Mouse (Mus musculus): ENCODE measurements around the gene Syt13.
A peak's percentile ranks its signal among the peaks of the same experiment; 100 is the strongest.

Syt13 gene

DNA sequence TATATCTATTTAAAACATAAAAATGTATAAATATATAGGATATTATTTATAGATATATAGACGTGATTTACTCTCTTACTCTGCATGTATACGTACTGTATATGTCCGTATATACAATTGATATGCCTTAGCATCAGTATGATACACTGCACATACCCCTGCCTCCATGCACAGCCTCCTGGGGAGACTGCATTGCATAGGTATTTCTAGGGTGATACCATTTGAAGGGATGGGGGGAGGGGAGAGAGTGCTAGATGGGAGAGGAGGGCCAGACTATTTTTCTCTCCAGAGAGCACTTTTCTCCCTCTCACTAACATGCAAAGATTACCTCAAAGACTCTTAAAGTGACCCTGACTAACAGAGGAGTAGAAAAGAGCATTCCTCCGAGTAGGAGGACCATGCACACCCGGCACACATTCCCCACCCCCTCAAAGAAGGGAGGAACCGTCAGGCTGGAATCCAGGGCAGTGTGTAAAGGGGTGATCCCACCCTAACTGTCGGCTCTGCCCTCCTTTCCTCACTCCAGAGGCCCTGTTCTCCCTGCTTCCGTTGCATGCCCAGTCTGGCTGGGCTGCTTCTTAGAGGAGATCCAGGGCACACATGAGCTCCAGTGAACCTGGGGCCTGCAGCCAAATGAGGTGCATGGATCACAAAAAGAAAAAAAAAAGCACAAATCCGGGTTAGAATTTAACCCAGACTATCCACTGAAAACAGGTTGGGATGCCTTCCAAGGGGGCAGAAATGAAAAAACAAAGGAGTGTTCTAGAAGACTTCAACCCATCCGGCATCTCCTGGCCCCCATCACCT lies 52.3 kb downstream of the Syt13 start:
- DNase-seq: no peak

DNA sequence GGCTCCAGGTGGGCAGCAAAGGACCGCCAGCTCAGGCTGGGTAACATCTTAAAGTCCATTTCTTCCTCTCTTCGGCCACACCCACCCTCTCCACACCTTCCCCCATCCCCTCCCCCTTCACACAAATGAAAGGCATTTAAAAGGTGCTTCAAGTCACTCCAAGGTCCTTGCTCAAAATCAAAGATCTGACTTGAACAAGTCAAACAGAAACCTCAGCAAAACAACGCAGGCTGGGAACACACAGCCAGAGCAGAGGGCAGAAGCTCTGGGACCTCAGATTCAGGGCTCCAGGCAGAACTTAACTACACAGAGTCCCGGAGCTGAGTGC lies 52.9 kb downstream of the Syt13 start:
- no peak for DNase-seq

DNA sequence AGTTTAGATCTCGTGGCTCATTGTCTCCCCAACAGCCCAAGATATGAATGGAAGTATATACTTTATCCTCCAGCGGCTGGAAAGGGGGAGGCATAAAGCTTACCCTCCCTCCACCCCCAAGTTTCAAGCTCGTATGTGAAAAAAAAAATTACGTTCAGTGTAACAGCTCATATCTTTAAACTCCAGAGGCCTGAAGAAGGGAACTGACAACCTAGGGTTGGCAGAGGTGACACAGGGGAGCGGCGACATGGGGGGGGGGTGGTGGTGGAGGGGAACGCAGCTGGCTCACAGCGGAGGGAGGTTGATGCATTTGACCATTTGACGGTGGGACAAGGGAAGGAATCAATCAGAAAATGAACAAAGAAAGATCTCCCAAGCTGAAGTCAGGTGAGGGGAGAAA lies 56.2 kb downstream of the Syt13 start:
- DNase-seq: no peak

DNA sequence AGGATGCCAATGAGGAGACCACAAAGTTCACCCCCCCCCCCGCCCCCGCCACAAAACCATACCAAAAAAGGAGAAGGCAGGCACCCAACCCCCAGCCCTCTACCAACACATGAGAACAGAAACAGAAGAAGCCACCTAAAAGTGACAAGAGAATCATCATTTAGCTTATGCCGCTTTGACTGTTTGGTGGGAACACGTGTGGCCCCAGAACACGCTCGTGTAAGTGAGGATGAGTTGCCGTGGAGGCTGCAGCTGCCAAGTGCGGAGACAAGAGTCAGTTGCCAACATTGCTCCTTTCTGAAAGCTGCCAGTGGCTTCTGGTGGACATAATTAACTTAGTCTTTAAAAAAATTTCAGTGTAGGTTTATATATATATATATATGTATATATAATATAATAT lies 56.6 kb downstream of the Syt13 start:
- DNase-seq: no peak

DNA sequence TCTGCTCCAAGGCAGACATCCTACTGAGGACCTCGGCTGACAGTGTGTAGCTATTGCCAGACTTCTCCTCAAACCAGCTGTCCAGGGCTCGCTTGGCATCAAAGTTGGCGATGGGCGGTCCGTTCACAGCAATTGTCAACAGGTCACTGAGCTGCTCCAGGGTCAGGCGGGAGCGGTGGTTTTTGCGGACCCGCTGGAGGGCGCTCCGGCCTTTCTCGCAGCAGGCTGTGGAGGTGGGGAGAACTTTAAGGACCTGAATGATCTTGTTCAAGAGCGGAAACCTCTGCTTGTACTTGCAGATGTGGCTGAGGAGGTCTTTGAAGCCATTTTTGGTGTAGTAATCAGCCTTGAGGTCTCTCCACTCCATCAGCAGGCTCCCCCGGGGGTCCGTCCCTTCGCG lies 57.2 kb downstream of the Syt13 start:
- DNase-seq: no peak

DNA sequence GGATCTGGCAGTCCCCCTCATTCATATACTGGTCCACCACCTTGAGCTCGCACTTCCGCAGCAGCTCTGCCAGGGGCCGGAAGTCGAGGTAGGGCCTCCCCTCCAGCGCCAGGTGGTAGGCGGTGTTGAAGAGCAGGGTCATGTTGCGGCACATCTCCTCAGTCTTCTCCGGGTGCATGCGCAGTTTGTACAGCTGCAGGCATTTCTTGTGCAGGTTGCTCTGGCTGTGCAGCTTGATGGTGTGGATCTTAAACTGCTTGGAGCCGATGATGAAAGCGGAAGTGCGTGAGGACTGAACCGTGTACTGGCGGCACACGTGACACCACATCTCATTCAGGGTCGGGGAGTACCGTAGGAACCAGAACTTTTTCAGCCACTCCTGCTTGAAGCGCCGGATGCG lies 58.7 kb downstream of the Syt13 start:
- DNase-seq: no peak

DNA sequence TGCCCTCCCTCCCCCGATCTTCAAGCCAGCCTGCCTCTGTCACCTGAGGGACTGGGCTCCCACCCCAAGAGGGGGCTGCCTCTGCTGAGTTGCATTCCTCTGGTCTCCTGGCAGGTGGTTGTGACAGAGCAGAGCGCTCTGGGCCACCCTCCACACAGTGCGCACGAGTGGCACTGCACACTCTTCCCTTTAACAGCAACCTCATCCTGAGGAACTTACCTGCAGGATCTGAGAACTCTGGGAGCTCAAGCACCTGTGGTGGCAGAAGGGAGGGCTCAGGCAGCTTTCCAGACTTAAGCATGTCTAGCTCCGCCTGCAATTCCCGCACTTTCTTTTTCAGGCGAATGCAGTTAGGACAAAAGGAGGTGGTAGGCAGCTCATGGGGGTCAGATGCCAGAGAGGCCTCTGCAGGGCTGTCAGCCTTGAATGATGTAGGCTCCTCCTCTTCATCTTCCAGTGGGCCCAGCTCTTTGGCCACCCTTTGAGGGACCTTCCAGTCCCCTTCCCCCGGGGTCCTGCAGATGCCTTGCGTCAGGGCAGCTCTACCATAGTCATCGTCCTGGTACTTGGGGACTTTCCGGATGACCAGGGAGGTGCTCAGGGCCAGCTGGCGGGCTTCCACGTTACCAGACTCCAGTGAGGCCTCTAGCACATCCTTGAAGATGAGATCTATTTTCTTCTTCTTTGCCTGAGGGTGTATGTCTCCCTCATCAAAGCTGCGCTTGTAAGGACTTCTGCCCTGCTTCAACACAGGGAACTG lies 60.3 kb downstream of the Syt13 start:
- DNase-seq: no peak

DNA sequence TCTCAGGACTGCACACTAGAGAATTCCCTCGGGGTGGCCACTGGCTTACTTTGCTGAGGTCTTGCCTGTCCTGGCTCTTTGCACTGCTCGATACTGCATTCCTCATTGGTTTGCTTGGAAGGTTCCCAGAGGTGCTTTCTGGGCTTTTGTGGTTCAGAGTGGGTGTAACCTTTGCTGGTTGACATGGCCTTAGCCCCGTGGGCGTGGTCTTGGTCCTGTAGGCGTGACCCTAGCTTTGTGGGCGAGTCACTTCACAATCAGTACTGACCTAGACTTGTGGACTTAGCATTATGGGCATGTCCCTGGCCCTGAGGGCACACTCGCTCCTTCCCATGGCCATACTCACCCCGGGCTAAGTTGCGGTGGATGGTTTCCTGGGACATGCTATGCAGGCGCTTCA lies 65.3 kb downstream of the Syt13 start:
- DNase-seq: no peak

DNA sequence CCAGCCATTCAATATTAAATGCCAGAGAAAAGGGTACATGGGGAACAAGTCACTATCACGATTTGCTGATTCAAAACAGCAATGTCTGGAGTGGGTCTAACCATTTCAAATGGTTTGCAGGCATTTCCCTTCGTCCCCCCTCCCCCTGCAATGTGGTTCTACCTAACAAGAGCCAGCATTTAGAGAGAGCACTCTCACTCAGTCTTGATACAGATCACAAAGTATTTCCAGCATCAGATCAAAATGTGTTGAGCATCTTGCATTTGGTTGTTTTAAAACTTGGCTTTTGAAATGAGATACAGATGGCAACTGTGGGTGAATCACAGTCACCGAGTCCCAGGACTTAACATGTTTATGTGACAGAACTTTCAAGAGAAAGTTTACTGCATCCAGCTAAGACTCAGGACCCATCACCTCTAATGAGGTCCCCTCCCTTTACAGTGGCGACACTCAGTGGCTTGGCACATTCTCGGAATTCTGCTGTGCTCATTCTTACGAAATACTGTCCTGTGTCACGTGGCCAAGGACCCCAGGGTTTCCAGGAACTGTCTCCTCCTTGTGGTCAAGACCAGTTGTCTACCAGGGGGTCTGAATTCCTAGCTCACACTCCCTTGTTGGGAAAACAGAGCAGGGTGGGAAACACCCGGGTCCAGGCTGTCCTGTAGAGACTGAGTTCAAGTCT lies 67.8 kb downstream of the Syt13 start:
- DNase-seq: no peak

DNA sequence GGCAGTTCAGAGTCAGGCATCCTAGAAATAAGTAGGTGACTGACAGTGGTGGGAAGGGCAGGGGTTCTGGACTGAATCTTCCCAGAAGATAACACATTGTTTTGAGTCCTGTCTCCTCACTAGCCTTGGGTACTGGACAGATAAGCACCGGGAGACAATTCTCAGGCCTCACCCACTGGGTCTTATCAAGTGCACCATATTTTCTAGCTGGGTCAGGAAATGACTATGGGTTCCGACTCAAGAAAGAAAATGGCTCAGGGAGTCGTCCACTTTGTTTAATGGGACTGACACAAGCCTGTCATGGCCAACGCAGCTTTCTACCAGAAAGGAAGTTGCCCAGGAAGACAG lies 68.3 kb downstream of the Syt13 start:
- DNase-seq: no peak

DNA sequence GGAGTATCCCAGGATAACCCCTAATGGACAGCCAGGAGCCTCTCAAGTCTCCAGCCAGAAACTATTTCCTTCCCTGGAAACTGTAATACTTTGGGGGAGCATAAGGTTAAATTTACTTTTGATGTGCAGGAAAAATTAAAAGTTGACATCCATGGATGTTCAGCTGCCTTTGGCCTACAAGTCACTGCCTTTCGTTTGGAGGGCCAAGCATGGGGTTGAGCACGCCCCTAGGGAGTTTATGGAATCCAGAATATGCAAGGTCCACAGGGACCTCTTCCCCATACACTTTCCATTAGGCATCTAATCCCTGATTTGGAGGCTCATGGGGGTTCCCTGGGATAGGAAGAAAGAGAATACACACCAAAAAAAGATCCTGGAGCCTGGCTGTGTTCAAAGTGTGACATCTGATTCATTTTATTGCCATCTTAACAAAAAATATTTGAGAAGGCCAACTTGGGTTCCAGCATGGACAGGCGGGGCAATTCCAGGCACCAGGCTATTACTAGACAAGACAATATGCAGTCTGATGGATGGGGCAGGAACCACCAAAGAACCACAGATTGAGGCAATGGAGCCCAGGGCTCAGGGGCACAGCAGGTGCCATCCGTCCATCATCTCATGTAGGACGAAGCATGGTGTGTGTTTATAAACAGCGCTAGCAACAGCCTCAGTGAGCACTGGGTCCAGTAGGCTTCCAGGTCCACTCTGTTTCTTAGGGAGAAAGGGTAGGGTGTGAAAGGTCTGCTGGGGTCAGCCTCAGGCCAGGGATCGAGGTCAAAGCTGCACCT lies 69.6 kb downstream of the Syt13 start:
- no peak for DNase-seq

DNA sequence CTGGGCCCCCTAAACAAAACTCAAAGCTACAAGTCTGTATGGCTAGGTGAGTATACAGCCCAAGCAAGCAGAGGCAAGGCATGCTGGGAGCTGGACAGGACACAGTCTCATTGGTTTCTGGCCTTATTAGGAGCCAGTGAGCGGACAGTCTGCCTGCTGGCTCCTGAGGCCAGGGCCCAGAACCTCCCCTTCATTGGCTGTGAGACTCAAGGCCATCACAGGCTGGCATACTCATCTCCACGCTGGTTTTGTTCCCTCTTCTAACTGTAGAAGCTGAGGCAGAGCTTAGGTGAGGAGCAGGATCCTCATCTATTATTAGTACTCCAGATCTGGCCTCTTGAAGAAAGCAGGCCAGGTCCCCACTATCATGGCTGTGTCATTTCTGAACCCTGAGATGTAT lies 70.3 kb downstream of the Syt13 start:
- no peak for DNase-seq

DNA sequence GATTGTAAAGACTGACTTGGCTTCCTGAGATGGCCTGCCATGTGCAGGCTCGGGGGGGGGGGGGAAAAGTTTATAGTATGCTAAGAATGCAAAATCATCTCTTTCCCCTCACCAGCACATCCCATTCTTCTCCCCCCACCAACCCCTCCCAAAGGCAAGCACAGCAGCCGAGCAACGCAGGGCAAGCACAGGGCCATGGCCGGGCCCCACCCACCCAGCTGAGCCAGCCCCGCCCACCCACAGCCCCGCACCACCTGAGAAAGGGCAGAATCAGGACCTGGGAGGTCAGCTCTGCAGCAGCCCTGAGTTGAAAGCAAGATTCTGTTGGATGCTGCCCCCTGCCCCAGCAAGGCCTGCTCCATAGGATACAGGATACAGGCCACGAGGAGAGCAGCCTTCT lies 70.7 kb downstream of the Syt13 start:
- DNase-seq: no peak

DNA sequence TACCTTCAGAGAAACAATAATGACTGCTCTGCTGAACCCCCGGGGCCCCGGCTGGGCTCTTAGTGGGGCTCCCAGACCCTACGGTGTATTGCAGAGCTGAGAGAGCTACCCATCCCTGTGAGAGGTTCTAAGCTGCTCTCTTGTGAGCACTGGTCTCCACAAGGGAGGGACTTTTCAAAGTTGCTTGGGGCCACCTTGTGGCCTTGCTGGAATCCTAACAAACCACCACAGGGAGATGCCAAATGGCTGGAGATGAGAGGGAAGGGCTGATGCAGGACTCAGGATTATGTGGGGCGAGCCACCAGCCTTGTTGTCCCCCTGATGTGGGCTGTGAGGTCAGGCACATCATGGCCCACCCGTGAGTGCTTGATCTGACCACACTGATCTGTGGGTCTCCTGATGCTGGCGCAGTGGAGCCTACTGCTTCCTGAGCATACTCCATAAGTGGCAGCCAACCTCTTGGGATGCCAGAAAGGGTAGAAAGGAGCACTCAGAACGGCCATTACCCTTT lies 72.3 kb downstream of the Syt13 start:
- no peak for DNase-seq

DNA sequence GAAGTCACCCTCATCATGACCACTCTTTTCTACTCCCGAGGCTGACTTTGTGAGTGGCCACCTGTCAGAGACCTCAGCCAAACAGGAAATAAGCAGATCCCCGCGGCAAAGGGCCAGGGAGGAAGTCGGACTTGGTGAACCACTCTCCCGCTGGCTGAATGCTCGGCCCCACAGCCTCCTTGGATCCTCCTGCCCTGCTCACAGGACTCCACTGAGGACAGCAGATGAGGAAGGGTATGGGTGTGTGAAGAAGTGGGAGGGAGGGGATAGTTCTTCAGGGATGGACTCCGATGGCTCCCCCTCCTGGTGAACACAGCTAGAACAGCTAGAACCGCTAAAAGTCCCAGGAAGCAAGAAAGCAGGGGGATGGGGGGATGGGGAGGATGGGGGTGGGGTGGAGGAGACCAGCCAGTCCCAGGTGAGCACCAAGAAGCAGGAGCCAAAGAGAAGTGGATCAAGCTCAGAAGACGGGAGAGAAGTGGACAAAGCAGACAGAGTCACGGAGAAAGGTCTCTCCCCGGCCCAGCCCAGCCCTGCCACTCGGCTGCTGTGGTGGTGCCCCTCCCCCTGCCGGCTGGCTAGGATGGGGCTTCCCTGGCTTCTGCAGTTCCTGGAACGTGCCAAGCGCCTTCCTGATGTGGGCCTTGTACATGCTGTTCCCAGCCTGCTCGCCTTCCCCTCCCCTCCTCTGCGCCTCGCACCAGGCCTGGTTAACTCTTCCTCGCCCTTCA lies 73.2 kb downstream of the Syt13 start:
- DNase-seq: peak; percentile 35

DNA sequence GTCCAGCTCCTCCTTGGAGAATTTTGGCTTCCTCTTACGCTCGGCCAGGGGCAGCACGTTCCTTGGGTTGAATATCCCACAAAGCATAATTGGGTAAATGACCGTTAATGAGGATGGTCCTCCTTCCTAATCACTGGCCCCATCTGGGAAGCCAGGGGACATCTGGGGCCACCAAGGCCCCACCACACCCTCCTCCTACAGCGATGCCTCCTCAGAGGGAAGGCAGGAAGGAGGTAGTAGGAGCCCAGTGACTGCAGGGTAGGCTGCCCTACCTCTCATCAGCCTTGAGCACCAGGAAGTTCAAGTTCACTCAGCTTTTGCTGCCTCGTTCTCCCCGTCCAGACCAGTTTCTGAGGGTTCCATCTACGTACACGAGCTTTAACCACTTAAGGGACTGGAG lies 74.7 kb downstream of the Syt13 start:
- DNase-seq: no peak

DNA sequence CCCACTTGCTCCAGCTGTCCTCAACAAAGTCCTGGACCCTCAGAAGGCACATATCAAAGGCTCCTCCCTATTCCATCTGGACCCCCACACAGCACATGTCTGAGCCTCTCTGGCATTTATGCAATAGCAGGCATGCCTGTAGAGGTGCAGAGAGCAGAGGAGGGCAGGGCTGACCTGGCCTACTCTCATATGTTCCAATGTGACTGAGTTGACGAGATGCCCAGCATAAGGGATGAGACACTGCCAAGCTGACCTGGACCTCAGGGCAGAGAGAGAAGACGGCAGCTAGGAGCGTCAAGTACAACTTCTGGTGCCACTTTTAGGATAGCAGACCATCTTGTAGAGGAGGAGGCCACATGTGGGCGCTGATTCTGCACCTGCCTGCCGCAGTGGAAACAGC lies 77.1 kb downstream of the Syt13 start:
- no peak for DNase-seq

DNA sequence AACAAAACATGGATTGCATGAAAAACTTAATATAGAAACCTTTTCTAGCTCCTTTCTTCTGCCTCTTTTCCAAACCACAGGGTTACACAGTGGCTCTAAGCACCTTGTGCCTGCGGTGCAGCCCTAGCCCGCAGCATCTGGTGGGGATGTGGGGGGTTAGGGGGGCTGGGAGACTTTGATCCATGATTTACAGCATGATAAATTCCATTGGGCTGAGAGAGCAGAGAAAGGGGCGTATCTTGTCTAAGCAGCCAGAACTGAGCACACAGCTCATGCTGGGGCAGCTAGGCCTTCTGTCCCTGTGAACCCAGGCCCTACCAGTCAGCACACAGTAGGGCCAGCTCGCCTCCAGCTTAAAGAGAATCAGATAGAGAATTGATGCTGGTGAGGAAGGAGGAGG lies 90.1 kb downstream of the Syt13 start:
- no peak for DNase-seq
